Mouse (Mus musculus): ENCODE data around the gene Nyx.
A peak's percentile ranks its signal among the peaks of the same experiment; 100 is the strongest.
"Not testable (repeated sequence)": the region's sequence is repeated elsewhere in the genome, so short reads cannot be mapped to it uniquely, and the experiment has no call there.

The Nyx gene

GRCm38 (mm10) chrX:13465810-13466209 lies at the start of gene Nyx:
Gene Nyx (plus strand): TSS chrX:13466110.
- DNase-seq (ENCODE audit: low spot score in 2 of 2), result no peak

GRCm38 (mm10) chrX:13422047-13422446 lies 43.9 kb upstream of the Nyx start:
- DNase-seq (ENCODE audit: low spot score in 2 of 2), result no peak

- no peak for DNase-seq (ENCODE audit: low spot score in 2 of 2)
Measured at GRCm38 (mm10) chrX:13431421-13431820, 34.5 kb upstream of the Nyx start.

GRCm38 (mm10) chrX:13436042-13436441 lies 29.9 kb upstream of the Nyx start:
- DNase-seq (ENCODE audit: low spot score in 2 of 2), result not testable (repeated sequence)

GRCm38 (mm10) chrX:13456544-13456943 lies 9.4 kb upstream of the Nyx start:
- not testable (repeated sequence) for DNase-seq (ENCODE audit: low spot score in 2 of 2)

- no peak for DNase-seq (ENCODE audit: low spot score in 2 of 2)
Measured at GRCm38 (mm10) chrX:13458766-13459165, 7.1 kb upstream of the Nyx start.

- peak; percentile 73 to 83 for DNase-seq (ENCODE audit: low spot score in 2 of 2)
Measured at GRCm38 (mm10) chrX:13461266-13462261, 4.3 kb upstream of the Nyx start.

- no peak for DNase-seq (ENCODE audit: low spot score in 2 of 2)
Measured at GRCm38 (mm10) chrX:13462982-13463517, 2.9 kb upstream of the Nyx start.

GRCm38 (mm10) chrX:13466681-13467080 lies 771 bp downstream of the Nyx start:
- DNase-seq (ENCODE audit: low spot score in 2 of 2), result no peak

- no peak for DNase-seq (ENCODE audit: low spot score in 2 of 2)
Measured at GRCm38 (mm10) chrX:13467121-13467571, 1.2 kb downstream of the Nyx start.

- peak; percentile 23 to 38 for DNase-seq (ENCODE audit: low spot score in 2 of 2)
Measured at GRCm38 (mm10) chrX:13469160-13470116, 3.5 kb downstream of the Nyx start.

- DNase-seq (ENCODE audit: low spot score in 2 of 2), result no peak
Measured at GRCm38 (mm10) chrX:13471925-13472324, 6.0 kb downstream of the Nyx start.

GRCm38 (mm10) chrX:13472751-13473225 lies 6.9 kb downstream of the Nyx start:
- DNase-seq (ENCODE audit: low spot score in 2 of 2), result no peak

GRCm38 (mm10) chrX:13475382-13475781 lies 9.5 kb downstream of the Nyx start:
- DNase-seq (ENCODE audit: low spot score in 2 of 2), result no peak

GRCm38 (mm10) chrX:13477596-13477995 lies 11.7 kb downstream of the Nyx start:
- DNase-seq (ENCODE audit: low spot score in 2 of 2), result no peak

- DNase-seq (ENCODE audit: low spot score in 2 of 2), result no peak
Measured at GRCm38 (mm10) chrX:13478298-13478697, 12.4 kb downstream of the Nyx start.

GRCm38 (mm10) chrX:13479570-13479969 lies 13.7 kb downstream of the Nyx start:
- DNase-seq (ENCODE audit: low spot score in 2 of 2), result no peak

- no peak for DNase-seq (ENCODE audit: low spot score in 2 of 2)
Measured at GRCm38 (mm10) chrX:13482576-13482975, 16.7 kb downstream of the Nyx start.

GRCm38 (mm10) chrX:13484447-13484846 lies 18.5 kb downstream of the Nyx start:
- DNase-seq (ENCODE audit: low spot score in 2 of 2), result no peak

GRCm38 (mm10) chrX:13489001-13489400 lies 23.1 kb downstream of the Nyx start:
- DNase-seq (ENCODE audit: low spot score in 2 of 2), result no peak

GRCm38 (mm10) chrX:13489761-13490160 lies 23.9 kb downstream of the Nyx start:
- no peak for DNase-seq (ENCODE audit: low spot score in 2 of 2)

GRCm38 (mm10) chrX:13490941-13491340 lies 25.0 kb downstream of the Nyx start:
- DNase-seq (ENCODE audit: low spot score in 2 of 2), result no peak
